Mouse (Mus musculus) lung, postnatal 0 days (tissue): ENCODE measurements around the gene Polg.

ENCODE experiments used
- CTCF ChIP-seq: IDR thresholded peaks from 2 replicates; pipeline ENCODE4 v1.5.1; 2016; ENCODE audit warnings: antibody characterized with exemption, mild to moderate bottlenecking
- EP300 ChIP-seq: IDR thresholded peaks from 2 replicates; pipeline ENCODE4 v1.6.1; 2016; ENCODE audit warnings: antibody characterized with exemption, mild to moderate bottlenecking, control low read depth

DNA sequence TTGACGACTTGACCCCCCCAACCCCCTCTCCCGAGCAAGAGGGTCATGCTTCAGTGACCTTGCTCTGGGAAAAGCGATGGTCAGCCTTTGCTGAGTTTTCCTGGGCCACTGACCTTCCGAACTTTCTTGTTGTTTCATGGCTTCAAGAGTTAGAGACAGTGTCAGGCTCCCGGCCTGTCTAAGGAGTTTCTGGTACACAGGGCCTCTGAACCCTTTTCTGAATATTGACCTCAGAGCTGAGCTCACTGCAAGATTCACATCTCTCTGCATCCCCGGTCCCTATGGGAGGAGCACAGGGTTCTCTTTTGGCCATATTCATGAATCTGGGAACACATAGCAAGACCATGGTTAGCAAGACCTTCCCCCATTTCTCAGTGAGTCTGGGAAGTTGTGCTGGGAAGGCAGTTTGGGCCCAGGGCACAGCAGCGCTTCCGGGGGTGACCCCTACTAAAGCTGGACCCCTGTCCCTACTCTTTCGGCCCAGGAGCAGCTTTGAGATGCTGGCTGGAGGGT lies 30.7 kb upstream of the Polg start:
- TF ChIP-seq CTCF (no peak), EP300 (no peak)
